Comparison of ENCODE assay signal across 20 mouse cellular contexts in genomic region chr11:3703089-3703992, GRCm38 (mm10). TPM values are rescaled to one million over a fixed set of nuclear protein-coding genes. Genes with fewer than 3 reads are reported as not detected.
A peak's percentile ranks its signal among the peaks of the same experiment; 100 is the strongest.
DNase-seq lines count a peak whose midpoint lies in the region; ATAC-seq lines count a peak whose summit lies in the region.
"Had no signal": no experiment of that assay in that cellular context is flagged by ENCODE, and none has a peak within 500 bp of the region (broad histone marks: within the 10 kb centered on the region; RNA-seq: fewer than 3 reads in every experiment).

No protein-coding gene starts in this region.

- H3K4me2 ChIP-seq in intestine, embryonic 14.5 days (ENCODE audit: low read length) = no peak overlapping the region
- no peak overlapping the region for H3K4me2 ChIP-seq in intestine, embryonic 16.5 days (ENCODE audit: low read depth, low read length)
- no peak overlapping the region for H3K4me2 ChIP-seq in midbrain, embryonic 11.5 days
- no peak overlapping the region for H3K4me2 ChIP-seq in stomach, embryonic 14.5 days (replicated peaks; ENCODE audit: low read depth, low read length)
- H3K4me2 ChIP-seq: forebrain, embryonic 13.5 days; heart, embryonic 12.5 days; hindbrain, embryonic 12.5 days; neural tube, embryonic 12.5 days had no signal

- 61% methylated on average over 7 of the region's 7 CpGs for WGBS in intestine, embryonic 14.5 days
- 61% methylated on average over 7 of the region's 7 CpGs for WGBS in intestine, embryonic 16.5 days
- 74% methylated on average over 7 of the region's 7 CpGs for WGBS in midbrain, embryonic 11.5 days
- 79% methylated on average over 7 of the region's 7 CpGs for whole genome bisulfite sequencing in midbrain, embryonic 10.5 days
- 57% methylated on average over 7 of the region's 7 CpGs for WGBS in stomach, embryonic 14.5 days

- no peak for DNase-seq in intestine, embryonic 14.5 days (ENCODE audit: low spot score)
- DNase-seq in midbrain, embryonic 11.5 days (ENCODE audit: low spot score, missing footprints) = peak; percentile 69
- DNase-seq in midbrain, embryonic 10.5 days (ENCODE audit: low spot score) = no peak
- DNase-seq in forelimb bud, embryonic 11.5 days (ENCODE audit: low read depth, low spot score) = peak; percentile 24
- DNase-seq in layer of hippocampus, postnatal 14 days (ENCODE audit: low spot score in 2 of 2) = no peak
- DNase-seq: B cell, adult 2 months; cerebellum, adult 8-10 months; heart, postnatal 14 days; kidney, adult 11 months; layer of hippocampus, postnatal 36 days; lung, adult 2 months had no signal

- no peaks in the 10 kb centered on the region for H3K36me3 ChIP-seq in intestine, embryonic 14.5 days (ENCODE audit: control insufficient read depth, insufficient read depth, low read length)
- H3K36me3 ChIP-seq in intestine, embryonic 16.5 days (ENCODE audit: control insufficient read depth, insufficient read depth, low read length) = no peaks in the 10 kb centered on the region
- no peaks in the 10 kb centered on the region for H3K36me3 ChIP-seq in midbrain, embryonic 11.5 days (ENCODE audit: control insufficient read depth, insufficient read depth, low read length)
- H3K36me3 ChIP-seq in midbrain, embryonic 10.5 days = no peaks in the 10 kb centered on the region
- H3K36me3 ChIP-seq in stomach, embryonic 14.5 days (ENCODE audit: control insufficient read depth, insufficient read depth, low read length) = no peaks in the 10 kb centered on the region
- H3K36me3 ChIP-seq: heart, embryonic 12.5 days; hindbrain, embryonic 12.5 days; neural tube, embryonic 12.5 days had no signal

- H3K9me3 ChIP-seq in intestine, embryonic 14.5 days (ENCODE audit: control insufficient read depth, low read length) = no peaks in the 10 kb centered on the region
- H3K9me3 ChIP-seq in intestine, embryonic 16.5 days (ENCODE audit: control insufficient read depth, low read length) = no peaks in the 10 kb centered on the region
- no peaks in the 10 kb centered on the region for H3K9me3 ChIP-seq in midbrain, embryonic 11.5 days (ENCODE audit: control insufficient read depth, low read length)
- H3K9me3 ChIP-seq in midbrain, embryonic 10.5 days (replicated peaks) = no peaks in the 10 kb centered on the region
- H3K9me3 ChIP-seq in stomach, embryonic 14.5 days (ENCODE audit: control insufficient read depth, low read depth, low read length) = no peaks in the 10 kb centered on the region
- H3K9me3 ChIP-seq: forebrain, embryonic 13.5 days; heart, embryonic 12.5 days; hindbrain, embryonic 12.5 days; neural tube, embryonic 12.5 days had no signal

- H3K27ac ChIP-seq in intestine, embryonic 14.5 days (ENCODE audit: low read depth) = no peak overlapping the region
- H3K27ac ChIP-seq in intestine, embryonic 16.5 days (ENCODE audit: low read length) = no peak overlapping the region
- no peak overlapping the region for H3K27ac ChIP-seq in midbrain, embryonic 11.5 days (ENCODE audit: low read depth, low read length)
- no peak overlapping the region for H3K27ac ChIP-seq in midbrain, embryonic 10.5 days (replicated peaks)
- no peak overlapping the region for H3K27ac ChIP-seq in stomach, embryonic 14.5 days (ENCODE audit: low read length)
- H3K27ac ChIP-seq: forebrain, embryonic 13.5 days; hindbrain, embryonic 12.5 days; kidney, postnatal 0 days; neural tube, embryonic 12.5 days had no signal

- H3K9ac ChIP-seq in intestine, embryonic 14.5 days (ENCODE audit: low read length) = no peak overlapping the region
- H3K9ac ChIP-seq in intestine, embryonic 16.5 days (ENCODE audit: low read depth, low read length) = no peak overlapping the region
- H3K9ac ChIP-seq in midbrain, embryonic 11.5 days (ENCODE audit: low read length) = no peak overlapping the region
- H3K9ac ChIP-seq in stomach, embryonic 14.5 days (replicated peaks; ENCODE audit: low read depth, low read length) = no peak overlapping the region
- H3K9ac ChIP-seq: forebrain, embryonic 13.5 days; heart, embryonic 12.5 days; hindbrain, embryonic 12.5 days; neural tube, embryonic 12.5 days had no signal

- H3K4me1 ChIP-seq in intestine, embryonic 14.5 days (replicated peaks; ENCODE audit: control insufficient read depth, insufficient read depth, low read length) = no peaks in the 10 kb centered on the region
- no peaks in the 10 kb centered on the region for H3K4me1 ChIP-seq in intestine, embryonic 16.5 days (ENCODE audit: control insufficient read depth, insufficient read depth, low read length)
- H3K4me1 ChIP-seq in midbrain, embryonic 11.5 days (ENCODE audit: control insufficient read depth, insufficient read depth, low read length) = no peaks in the 10 kb centered on the region
- peaks cover 13% of the 10 kb centered on the region for H3K4me1 ChIP-seq in midbrain, embryonic 10.5 days
- no peaks in the 10 kb centered on the region for H3K4me1 ChIP-seq in stomach, embryonic 14.5 days (ENCODE audit: control insufficient read depth, insufficient read depth, low read length)
- H3K4me1 ChIP-seq: forebrain, embryonic 13.5 days; hindbrain, embryonic 12.5 days; neural tube, embryonic 12.5 days had no signal

- H3K4me3 ChIP-seq in intestine, embryonic 14.5 days (ENCODE audit: low read depth, low read length) = no peak overlapping the region
- H3K4me3 ChIP-seq in intestine, embryonic 16.5 days (ENCODE audit: low read length) = no peak overlapping the region
- no peak overlapping the region for H3K4me3 ChIP-seq in midbrain, embryonic 11.5 days (ENCODE audit: low read depth, low read length)
- H3K4me3 ChIP-seq in midbrain, embryonic 10.5 days = no peak overlapping the region
- no peak overlapping the region for H3K4me3 ChIP-seq in stomach, embryonic 14.5 days (ENCODE audit: low read depth, low read length)
- H3K4me3 ChIP-seq: erythroblast, embryonic 14.5 days; forebrain, embryonic 13.5 days; heart, embryonic 12.5 days; hindbrain, embryonic 12.5 days; megakaryocyte, embryonic 14.5 days; neural tube, embryonic 12.5 days had no signal

- ATAC-seq in intestine, embryonic 14.5 days (replicated peaks; ENCODE audit: low FRiP score, low TSS enrichment, low read depth) = peak; percentile 8; the same call in 1 of the 2 replicates
- ATAC-seq in intestine, embryonic 16.5 days = no peak
- ATAC-seq in midbrain, embryonic 11.5 days (ENCODE audit: low FRiP score) = no peak
- 0 out of 2 replicates have a peak, but pooled peaks have one; percentile 53 for ATAC-seq in stomach, embryonic 14.5 days (ENCODE audit: insufficient number of reproducible peaks, insufficient read depth, low FRiP score, low read depth)
- ATAC-seq: forebrain, embryonic 13.5 days had no signal

- peaks cover 3% of the 10 kb centered on the region; the same call in 1 of the 2 replicates for H3K27me3 ChIP-seq in intestine, embryonic 14.5 days (replicated peaks; ENCODE audit: control insufficient read depth, insufficient read depth, low read length)
- peaks cover 3% of the 10 kb centered on the region; the same call in 1 of the 2 replicates for H3K27me3 ChIP-seq in intestine, embryonic 16.5 days (replicated peaks; ENCODE audit: control insufficient read depth, insufficient read depth, low read length)
- no peaks in the 10 kb centered on the region for H3K27me3 ChIP-seq in midbrain, embryonic 11.5 days (ENCODE audit: control insufficient read depth, insufficient read depth, low read length)
- H3K27me3 ChIP-seq in midbrain, embryonic 10.5 days (ENCODE audit: low read depth, poor library complexity, severe bottlenecking) = peaks cover 4% of the 10 kb centered on the region; the same call in 1 of the 2 replicates
- H3K27me3 ChIP-seq in stomach, embryonic 14.5 days (ENCODE audit: control insufficient read depth, insufficient read depth, low read length) = no peaks in the 10 kb centered on the region
- H3K27me3 ChIP-seq: forebrain, embryonic 13.5 days; hindbrain, embryonic 12.5 days; neural tube, embryonic 12.5 days had no signal

RNA-seq across cellular contexts. Expression of gene Morc2a, which starts 54.4 kb away (rescaled TPM):
- 24.8 and 25.6 TPM in 2 replicates for polyA plus RNA-seq in intestine, embryonic 14.5 days (2014; fragmentation: Nextera tagmentation; extraction: Ambion mirVana)
- polyA plus RNA-seq in intestine, embryonic 16.5 days (2015; fragmentation: Nextera tagmentation; extraction: Ambion mirVana) = 17.1 and 18.1 TPM in 2 replicates
- 27.3 and 28.1 TPM in 2 replicates for polyA plus RNA-seq in midbrain, embryonic 11.5 days (2014; fragmentation: Nextera tagmentation; extraction: Ambion mirVana)
- polyA plus RNA-seq in midbrain, embryonic 10.5 days (2016; fragmentation: Nextera tagmentation; extraction: Ambion mirVana) = 35.6 and 40.7 TPM in 2 replicates
- polyA plus RNA-seq in stomach, embryonic 14.5 days (2014; fragmentation: Nextera tagmentation; extraction: Ambion mirVana) = 25.4 and 26.8 TPM in 2 replicates
- 10 to 100 TPM; 41.8 to 44.0 TPM for total RNA-seq in layer of hippocampus, postnatal 14 days (2021)

Comparison
In these comparisons a context has a peak if more than half of its experiments do, and no peak if none do; other contexts are left out.
1. ATAC-seq: peak in intestine, embryonic 14.5 days (single experiment) and stomach, embryonic 14.5 days (single experiment); none in intestine, embryonic 16.5 days (single experiment) and midbrain, embryonic 11.5 days (single experiment).
2. DNase-seq: peak in midbrain, embryonic 11.5 days (single experiment) and forelimb bud, embryonic 11.5 days (single experiment); none in intestine, embryonic 14.5 days (single experiment), midbrain, embryonic 10.5 days (single experiment) and layer of hippocampus, postnatal 14 days (0 of 2).